Mouse (Mus musculus): Measurements from ENCODE around the gene AI464131.

Gene AI464131

DNA sequence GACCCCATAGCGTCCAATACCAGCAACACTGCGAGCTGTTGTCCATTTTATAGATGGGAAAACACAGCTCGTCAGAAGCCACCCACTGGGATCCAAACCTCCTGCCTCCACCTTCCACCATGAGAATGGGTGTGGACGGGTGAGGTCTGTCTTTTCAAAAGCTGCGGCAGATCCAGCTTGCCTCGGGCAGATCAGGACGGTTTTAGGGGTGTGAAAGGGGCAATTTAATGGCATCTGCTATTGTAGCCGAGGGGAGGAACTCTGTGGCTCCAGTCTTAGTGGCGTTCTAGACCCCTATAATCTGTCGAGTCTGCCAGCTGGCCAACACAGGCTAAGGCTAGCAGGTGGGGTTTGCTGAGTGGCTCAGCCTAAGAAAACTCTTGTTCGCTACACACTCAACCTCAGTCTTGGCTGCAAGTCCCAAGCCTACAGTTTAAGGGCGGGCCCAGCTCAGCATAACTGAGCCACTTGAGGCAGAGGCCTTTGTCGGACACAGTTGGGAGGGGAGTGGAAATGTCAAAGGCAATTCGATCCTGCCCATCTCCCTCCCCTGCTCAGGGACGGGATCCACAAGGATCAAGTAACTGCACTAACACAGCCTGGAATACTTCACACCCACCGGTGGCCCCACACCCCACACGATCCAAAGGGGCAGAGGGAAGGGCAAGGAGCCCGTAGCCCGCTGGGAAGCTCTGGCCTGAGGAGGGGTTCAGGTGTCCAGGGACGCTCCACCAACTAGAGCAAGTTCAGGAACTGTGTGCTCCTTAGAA is 520 bp downstream of the AI464131 start:
- peak; percentile 48 for DNase-seq

DNA sequence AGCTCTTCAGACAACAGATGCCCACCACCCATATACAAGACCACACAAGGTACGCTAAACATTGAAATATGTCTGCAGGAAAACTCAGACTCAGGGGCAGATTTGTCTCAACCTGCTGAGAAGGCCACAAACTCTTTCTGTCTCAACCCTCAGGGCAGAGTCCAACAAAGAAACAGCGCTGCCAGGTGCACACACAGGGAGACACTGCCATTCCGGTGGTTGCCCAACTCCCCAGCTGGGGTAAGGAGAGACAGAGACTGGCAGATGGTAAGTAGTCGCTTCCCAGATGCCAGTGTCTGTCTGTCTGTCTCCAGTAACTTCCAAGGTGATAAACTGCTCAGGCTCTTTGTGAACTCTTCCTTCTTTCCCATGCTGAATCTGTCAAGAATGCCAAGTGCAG is 2.1 kb downstream of the AI464131 start:
- peak; percentile 52 for DNase-seq

DNA sequence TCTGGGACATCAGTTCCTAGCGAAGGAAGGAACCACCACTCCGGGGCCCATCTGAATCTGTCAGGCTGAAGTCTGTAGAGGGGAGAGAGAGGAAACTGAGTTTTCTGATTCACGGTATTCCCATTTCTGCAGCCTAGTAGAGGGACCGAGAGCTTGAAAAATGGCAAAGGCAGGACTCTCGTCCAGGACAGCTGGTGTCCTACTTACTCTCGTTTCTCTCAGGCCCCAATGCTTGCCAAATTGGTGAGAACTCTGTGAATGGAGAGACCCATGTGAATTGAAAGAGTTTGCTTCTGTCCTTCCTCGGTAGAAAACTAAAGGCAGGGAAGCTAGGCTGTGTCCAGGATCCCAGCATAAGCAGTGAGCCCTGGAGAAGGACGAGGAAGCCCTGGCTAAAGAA is 3.3 kb downstream of the AI464131 start:
- no peak for DNase-seq

DNA sequence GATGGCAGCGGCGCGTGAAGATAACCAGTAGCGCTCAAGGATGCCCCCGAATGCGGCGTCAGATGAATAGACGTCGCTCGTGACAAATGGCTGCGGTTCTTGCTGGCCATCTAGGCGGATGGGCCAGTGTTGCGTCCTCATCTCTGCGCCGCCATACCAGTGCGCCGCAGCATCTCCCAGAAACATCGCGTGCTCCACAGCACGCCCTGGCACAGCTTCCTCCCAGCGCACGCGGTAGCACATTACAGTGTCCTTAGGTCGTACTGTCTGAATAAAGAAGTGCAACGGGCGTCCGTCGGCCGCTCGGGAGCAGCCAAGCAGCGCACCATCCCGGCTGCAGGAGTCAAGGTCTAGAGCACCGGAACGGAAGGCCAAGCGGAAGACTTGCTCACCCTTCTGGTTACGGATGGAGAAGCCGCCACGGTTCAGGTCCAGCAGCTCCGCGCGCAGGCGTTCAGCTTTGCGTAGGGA is 3.9 kb downstream of the AI464131 start:
- peak; percentile 72 for DNase-seq

DNA sequence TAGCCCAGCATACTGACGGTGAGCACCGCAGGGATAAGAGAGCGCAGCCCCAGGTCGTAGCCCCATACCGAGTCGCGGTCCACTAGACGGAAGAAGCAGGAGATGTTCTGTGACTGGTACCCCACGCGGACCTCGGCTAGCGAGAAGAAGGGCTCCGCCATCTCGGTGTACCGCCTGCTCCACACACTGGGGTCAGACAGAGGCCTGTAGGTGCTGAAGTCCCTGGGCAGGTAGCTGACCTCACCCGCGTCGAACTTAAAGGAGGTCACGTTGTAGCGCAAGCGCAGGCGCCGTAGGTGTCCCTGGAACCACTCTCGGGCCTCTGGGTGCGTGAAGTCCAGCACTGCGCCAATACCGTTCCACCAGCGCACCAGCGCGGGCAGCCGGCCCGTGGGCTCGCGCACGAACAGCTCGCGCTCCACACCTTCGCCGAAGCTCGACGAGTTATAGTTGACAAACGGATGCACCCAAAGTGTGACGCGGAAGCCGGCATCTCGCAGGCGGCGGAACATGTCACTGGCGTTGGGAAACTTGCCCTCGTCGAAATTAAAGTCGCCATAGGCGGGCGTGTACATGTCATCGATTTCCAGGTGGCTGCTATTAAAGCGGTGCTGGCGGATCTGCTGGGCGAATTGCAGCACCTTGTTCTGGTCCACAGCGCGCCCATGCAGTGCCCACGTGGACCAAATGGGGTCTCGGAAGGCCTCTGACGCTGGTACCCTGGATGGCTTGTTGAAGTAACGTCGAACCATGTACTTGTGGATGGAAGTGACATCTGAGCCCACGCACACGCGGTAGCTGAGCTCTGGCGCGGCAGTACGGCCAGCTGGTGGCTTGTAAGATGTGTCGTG is 4.7 kb downstream of the AI464131 start:
- no peak for DNase-seq

DNA sequence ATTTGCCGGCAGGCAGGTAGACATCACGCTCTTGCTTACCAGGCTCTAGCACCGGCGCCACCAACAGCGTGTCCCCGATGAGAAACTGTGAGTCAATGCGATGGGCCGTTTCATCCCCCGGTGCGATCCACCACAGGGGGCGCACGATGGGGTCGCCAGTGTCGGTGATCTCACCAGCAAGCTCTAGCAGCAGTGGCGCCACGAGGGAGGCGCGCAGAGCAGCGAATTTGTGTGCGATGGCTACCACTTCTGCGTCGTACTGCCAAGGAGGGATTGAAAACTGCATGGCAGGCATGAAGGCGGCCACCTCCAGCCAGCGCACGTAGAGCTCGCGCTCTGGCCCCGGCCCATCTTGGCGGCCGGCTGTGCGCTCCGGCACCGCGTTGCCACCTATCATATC is 5.3 kb downstream of the AI464131 start:
- DNase-seq, result peak; percentile 60

DNA sequence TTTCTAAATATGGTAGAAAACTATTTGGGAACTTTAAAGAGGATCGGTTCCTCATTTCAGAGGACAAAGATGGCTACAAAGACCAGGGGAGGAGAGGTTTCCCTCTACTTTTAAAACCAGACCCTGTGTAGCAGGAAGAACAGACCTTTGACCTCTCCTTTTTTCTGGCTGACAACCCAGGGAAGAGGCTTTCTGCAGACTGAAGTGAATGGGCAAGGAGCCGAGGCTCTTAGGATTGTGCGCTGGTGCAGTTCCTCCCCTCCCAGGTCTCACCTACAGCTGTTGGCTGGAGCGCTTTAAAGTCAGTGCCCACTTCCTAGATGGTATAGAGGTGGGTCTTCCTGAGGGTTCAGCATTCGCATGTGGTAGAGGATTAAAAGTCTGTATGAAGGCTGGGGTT is 5.8 kb downstream of the AI464131 start:
- DNase-seq, result no peak

DNA sequence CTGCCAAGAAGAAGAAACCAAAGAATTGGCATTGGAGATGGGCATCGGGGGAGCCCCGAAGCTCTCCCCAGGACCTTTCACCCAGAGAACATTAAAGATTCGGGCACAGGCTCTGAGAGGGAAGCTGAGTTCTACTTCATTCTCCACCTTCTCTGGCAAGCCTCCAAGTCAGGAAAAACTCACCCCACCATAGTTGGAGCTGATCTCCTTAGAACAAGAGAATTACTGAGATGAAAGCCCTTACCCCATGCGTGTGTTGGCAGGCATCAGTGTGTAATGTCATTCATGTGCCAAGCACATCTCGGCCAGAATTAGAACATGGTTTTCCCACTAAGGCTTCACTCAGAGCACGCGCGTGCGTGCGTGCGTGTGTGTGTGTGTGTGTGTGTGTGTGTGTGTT is 7.0 kb downstream of the AI464131 start:
- DNase-seq, result no peak

DNA sequence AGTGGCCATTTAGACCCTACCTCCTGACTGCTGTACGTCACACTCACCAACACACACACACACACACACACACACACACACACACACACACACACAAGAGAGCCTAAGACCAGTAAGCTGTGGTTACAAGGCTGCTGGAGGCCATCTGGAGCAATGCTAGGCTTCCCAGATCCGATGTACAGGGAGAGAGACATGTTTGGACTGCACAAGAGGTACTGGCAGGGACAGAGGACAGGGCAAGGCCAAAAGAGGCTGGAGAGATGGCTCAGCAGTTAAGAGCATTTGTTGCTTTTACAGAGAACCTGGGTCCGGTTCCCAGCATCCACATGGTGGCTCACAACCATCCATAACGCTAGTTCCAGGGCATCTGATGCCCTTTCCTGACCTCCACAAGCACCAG is 7.8 kb downstream of the AI464131 start:
- DNase-seq, result no peak

DNA sequence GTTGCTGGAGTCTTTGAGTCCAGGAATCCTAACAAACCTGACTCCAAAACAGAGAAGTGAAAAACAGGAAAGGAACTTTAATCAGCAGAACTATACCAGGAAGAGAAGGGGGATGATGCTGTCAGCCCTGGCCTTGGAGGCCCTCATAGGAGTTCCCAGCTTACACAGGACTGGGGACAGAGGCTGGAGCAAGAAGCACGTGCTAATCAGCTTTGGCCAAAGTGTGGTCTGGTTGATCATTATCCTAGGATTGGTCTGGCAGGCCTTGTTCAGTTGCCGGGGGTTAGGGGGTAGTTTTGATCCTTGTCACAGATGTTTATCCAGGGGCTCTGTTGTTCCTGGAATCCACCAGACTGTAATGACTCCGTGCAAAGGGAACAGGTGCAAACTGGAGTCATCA is 8.5 kb downstream of the AI464131 start:
- DNase-seq, result peak; percentile 50

DNA sequence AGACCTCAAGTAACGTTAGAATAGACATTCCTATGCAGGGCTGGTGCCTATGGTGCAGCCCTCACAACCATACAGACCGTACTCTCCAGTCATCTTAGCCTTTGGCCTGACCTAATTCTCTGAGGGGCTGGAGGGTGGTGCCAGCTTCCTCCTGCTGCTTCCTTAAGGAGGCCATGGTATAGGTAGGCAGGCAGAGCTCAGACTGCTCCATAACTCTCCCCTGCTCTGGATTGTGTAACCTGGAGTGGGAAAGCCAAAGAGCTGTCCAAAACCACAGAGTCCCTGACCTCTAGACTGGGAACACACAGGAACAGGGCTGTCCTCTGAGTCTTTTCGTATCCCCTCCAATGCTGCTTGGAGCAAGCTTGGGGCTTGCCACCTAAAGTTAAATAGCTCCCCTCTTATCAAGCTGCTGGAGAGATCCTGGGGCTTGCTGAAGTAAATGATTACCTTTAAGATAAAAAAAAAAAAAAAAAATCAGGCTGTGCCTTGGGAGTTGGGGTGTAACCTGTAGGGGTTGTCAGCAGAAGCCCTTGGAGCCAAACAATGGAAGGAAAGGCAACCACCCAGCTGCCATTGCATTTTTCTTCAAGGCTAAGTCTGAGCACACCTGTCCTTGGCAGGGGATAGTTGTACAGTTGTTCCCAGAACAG is 9.3 kb downstream of the AI464131 start:
- DNase-seq, result no peak

DNA sequence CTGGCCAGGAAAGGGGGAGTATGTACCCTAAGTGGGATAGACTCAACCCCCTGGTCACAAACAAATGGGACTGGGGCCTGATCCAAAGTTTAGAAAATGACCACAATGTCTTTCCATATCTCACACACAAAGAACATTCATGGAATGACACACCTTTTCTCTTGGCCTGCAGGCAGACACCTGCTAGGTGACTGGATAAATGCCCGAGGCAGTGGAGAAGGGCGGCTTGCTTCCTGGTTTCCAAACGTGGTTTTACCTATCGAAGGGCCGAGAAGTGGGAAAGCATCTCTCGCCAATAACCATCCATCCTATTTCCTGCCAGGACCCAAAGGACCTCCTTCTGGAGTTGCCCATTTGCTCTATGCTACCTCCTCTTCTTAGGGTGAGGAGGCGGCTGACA is 9.9 kb downstream of the AI464131 start:
- DNase-seq, result no peak

DNA sequence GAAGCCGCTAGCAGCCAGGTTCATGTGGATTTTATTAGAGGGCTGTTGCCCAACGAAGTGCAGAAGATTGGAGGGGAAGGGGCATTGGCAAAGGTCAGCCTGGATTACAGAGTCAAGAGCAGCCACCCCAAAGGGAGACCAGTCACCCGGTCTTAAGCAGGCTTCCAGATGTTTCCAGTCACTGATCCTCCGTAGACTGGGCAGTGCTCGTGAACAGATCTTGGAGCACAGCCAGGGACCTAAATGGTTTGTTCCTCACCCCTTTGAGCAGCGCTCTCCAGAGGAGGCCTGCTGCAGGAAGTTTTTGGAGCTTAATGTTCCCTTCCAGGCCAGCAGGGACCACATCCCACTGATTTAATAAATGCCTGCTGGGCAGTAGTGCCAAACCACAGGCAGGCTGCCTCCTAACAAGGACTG is 21.3 kb downstream of the AI464131 start:
- DNase-seq, result peak; percentile 83

DNA sequence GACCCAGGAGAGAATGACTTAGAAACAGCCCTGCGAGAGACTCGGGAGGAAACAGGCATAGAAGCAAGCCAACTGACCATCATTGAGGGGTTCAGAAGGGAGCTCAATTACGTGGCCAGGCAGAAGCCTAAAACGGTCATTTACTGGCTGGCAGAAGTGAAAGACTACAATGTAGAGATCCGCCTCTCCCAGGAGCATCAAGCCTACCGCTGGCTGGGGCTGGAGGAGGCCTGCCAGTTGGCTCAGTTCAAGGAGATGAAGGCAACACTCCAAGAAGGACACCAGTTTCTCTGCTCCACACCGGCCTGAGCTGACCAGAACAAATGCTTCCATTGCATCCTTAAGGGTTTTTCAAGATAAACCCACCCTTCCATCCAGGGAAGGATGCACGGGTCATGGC is 22.6 kb downstream of the AI464131 start:
- peak; percentile 37 for DNase-seq

DNA sequence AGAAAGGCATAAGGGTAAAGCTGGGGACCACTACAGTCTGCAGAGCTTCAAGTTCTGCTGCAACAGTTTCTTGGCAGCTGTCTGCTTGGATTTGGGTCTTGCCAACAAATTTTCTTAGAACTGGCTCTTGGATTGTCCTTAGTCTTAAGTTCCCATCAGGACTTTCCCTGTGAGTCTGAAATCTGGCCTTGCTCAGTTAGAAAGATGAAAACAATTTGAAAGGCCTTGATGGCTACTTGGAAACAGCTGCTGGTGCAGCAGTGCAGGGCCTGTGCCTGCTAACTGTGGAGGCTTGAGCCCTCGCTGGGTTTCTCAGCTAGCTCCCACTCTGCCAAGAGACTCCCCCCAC is 23.4 kb downstream of the AI464131 start:
- DNase-seq, result peak; percentile 58

DNA sequence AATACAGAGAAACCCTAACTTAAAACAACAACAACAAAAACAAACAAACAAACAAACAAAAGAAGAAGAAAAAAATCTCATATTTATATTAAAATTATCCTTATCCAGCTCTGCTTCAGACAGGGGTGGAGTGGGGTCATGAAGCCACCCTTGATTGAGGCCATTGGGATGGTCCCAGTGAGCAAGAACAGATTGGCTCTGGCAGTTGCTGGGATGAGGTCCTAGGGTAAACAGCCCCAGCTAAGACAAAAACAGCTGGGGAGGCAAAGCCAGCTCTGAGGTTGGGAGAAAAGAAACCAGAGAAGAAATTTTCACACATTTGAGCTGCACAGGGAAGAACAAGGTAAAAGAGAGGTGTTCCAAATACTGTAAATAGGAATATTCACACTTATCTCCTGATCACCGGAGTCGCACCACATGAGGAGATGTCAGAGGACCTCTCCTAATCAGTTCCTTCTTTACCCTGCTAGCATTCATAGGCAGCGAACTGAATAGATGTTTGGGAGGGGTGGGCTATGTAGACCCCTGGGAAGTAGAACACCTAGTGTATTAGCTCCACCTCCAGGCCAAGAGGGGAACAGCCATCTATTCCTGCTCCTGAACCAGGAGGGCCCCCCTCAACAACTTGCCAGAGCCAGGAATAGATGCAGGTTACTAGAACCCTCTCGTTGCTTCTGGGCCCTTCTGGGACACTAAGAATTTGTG is 24.0 kb downstream of the AI464131 start:
- DNase-seq, result no peak

DNA sequence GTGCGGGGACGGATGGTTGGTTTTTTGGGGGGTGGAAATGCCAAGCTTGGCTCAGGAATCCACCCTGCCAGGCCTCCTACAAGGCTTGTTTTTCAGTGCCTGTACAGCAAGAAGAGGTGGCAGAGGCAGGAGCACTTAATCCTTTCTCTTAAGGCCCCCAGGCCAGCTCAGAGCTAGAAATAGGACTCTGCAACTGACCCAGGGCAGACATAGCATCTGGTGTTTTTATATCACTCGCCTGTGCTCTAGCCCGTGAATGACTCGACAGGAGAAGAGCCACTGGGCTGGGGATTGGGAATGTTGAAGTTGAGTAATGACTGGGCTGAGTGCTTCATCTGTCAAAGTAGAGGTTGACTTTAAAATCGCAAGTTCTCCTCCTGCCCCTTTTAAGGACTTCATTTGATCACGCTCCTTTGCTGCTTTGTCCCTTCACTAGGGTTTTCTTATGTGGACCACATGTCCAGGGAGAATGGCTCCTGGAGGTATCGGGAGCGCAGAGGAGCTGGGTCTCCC is 25.2 kb downstream of the AI464131 start:
- DNase-seq, result no peak

DNA sequence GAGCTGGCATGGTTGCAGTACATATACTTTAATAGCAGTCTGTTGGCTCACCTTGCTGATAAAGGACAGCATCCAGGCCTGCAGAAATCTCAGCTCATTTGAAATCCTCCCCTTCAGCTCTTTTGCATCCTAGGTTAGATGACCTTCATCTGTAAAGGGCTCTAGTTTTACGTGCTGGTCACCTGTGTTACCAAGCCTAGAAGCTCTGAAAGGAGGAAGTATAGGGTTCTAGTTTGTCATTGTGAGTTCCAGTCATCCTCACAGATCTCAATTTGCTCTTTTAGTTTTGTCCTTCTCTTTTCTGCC is 31.5 kb downstream of the AI464131 start:
- no peak for DNase-seq

DNA sequence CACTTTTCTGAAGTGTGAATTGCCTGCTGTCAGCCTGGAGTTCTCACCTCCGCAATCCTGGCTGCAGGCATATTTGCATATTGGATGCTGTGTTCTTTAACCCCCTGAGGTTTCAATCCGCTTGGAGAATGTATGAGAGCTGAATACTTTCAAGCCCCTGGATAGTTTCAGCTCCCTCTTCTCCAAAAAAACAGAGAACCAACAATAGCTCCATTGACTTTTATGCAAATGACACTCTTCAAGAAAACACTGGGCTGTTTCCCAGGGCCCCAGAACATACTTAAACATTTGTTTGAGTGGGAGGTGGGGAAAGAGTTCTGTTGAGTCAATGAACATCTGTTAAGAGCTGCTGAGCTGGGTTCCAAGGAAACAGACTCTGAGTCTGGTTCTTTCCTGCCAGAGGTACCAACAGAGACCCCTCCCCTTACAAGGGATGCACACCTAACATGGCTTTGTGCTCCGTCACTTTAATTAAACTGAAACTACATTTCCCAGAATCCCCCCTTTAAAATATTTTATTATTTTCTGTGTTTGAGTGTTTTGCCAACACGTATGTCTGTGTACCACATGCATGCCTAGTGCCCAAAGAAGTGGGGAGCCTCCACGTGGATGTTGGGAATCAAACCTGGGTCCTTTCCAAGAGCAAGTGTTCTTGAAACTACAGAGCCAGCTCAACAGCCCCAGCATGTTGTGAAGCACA is 32.0 kb downstream of the AI464131 start:
- DNase-seq, result no peak

DNA sequence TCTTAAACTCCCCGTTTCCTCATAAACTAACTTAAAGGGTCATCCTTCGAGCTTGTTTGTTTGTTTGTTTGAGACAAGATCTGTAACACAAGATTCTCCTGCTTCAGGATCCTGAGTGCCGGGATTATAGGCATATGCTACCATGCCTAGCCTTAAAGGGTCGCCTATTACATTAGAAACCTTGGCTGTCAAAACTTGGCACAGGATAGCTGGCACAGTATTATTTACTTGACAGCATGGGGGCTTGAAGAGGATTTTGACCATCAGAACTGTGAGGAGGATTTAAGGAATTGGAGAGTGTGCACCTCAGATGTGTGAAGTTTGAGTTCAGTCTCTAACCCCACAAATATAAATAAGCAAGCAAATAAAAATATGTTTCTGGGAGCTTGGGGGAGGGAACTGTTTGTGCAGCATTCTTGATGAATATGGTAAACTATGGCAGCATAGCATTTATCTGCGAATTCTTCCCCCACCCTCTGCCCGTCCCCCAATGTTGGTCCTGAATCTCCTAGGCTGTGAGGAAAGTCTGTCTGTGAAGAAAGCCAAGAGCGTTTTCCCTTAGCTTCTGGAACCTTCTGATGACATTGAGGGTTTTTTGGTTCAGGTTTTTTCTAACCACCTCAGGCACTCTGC is 32.7 kb downstream of the AI464131 start:
- DNase-seq, result no peak

DNA sequence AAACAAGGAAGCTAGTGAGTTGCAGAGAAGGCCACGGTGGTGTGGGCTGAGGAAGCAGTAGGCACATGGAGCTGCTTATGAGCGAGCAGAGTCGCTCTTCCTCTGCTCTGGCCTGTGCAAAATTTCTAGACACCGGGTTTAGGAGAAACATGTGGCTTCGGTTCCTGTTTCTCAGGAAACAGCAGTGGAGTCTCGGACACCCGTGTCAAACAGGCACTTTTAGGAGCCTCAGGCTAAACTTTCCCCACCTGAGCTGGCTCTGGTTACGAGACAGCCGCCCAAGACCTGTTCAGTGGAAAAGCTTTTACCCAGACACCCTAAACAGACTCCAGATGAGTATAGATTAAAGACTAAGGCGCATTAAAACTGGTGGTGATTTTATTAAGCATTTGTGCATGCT is 33.7 kb downstream of the AI464131 start:
- DNase-seq, result no peak
